Mouse (Mus musculus) ES-E14 (cell line): ENCODE data around the gene Itpr1. TPM values are rescaled to one million over a fixed set of nuclear protein-coding genes. Genes with fewer than 3 reads are reported as not detected.
A peak's percentile ranks its signal among the peaks of the same experiment; 100 is the strongest.

ENCODE experiments used
- DNase-seq: peaks from one replicate; pipeline ENCODE4 v3.0.0-alpha.2; 2013; ENCODE audit warnings: low read depth, low spot score
- H3K27ac ChIP-seq: 2 replicates; pipeline ENCODE4 v1.5.1; 2012; ENCODE audit warnings: low read depth, mild to moderate bottlenecking, low read length, moderate library complexity, mixed read lengths; ENCODE audit not compliant: poor library complexity, insufficient read depth, severe bottlenecking
- H3K36me3 ChIP-seq: 2 replicates; pipeline ENCODE4 v1.6.1; 2012; ENCODE audit warnings: mild to moderate bottlenecking, low read length, moderate library complexity, mixed read lengths; ENCODE audit not compliant: control insufficient read depth, poor library complexity, insufficient read depth, severe bottlenecking
- H3K4me1 ChIP-seq, 2 experiments: fragments of 150-350 bp in 1 of 2; sonication (generic) in 1 of 2; 2 replicates each; pipeline ENCODE4 v1.6.1; 2012; ENCODE audit warnings: low read length in 2 of 2, mild to moderate bottlenecking in 1 of 2, mixed read lengths in 1 of 2; ENCODE audit not compliant: control insufficient read depth in 2 of 2, insufficient read depth in 2 of 2, poor library complexity in 1 of 2
- H3K4me3 ChIP-seq, 2 experiments: fragments of 150-350 bp in 1 of 2; sonication (generic) in 1 of 2; 2 replicates each; pipeline ENCODE4 v1.5.1; 2012; ENCODE audit warnings: low read length in 2 of 2, low read depth in 1 of 2, mild to moderate bottlenecking in 1 of 2, mixed read lengths in 1 of 2; ENCODE audit not compliant: insufficient read depth in 1 of 2, poor library complexity in 1 of 2, severe bottlenecking in 1 of 2
- H3K9ac ChIP-seq: 2 replicates; pipeline ENCODE4 v1.6.1; 2012; ENCODE audit warnings: low read depth, mild to moderate bottlenecking, low read length, mixed read lengths; ENCODE audit not compliant: poor library complexity, insufficient read depth, severe bottlenecking
- H3K9me3 ChIP-seq: fragments of 150-350 bp; sonication (generic); 2 replicates; pipeline ENCODE4 v1.6.1; 2012; ENCODE audit warnings: low read depth, mild to moderate bottlenecking, low read length; ENCODE audit not compliant: control insufficient read depth, insufficient read depth
- CHD2 ChIP-seq: IDR thresholded peaks from 2 replicates; pipeline ENCODE4 v1.6.1; 2014; ENCODE audit warnings: mild to moderate bottlenecking, low read depth, low read length, inconsistent platforms
- HCFC1 ChIP-seq: IDR thresholded peaks from 2 replicates; pipeline ENCODE4 v1.6.1; 2012; ENCODE audit warnings: low read length, inconsistent platforms, borderline replicate concordance; ENCODE audit not compliant: insufficient read depth
- MAFK ChIP-seq: IDR thresholded peaks from 2 replicates; pipeline ENCODE4 v1.6.1; 2014; ENCODE audit warnings: mild to moderate bottlenecking, low read depth, low read length, inconsistent platforms; ENCODE audit not compliant: insufficient read depth
- ZC3H11A ChIP-seq: IDR thresholded peaks from 2 replicates; pipeline ENCODE4 v1.6.1; 2012; ENCODE audit warnings: low read depth, mild to moderate bottlenecking, inconsistent platforms, low read length, borderline replicate concordance
- ZNF384 ChIP-seq: IDR thresholded peaks from 2 replicates; pipeline ENCODE4 v1.6.1; 2012; ENCODE audit warnings: low read depth, low read length, inconsistent platforms
- in situ Hi-C, 2 experiments: fragments of 600-800 bp; cut with MboI; formaldehyde crosslinking; loops; one replicate each; pipeline ENCODE4 v1.15.1; 2025; ENCODE audit warnings: low sequenced_read_pairs in 2 of 2, inconsistent platforms in 1 of 2; ENCODE audit not compliant: unreplicated experiment in 2 of 2
- total RNA-seq: library from RNA; depleted of rRNA; stranded (reverse); fragments of 300-350 nt; gene quantifications from 2 replicates; pipeline ENCODE4 v1.2.3, GENCODE M21; 2012

Gene Itpr1
- total RNA-seq, 1 experiment: 52.8 TPM

GRCm38 (mm10) chr6:108457516-108458181, 244.8 kb downstream of the Itpr1 start:
- DNase-seq: no peak
- Histone ChIP-seq H3K4me3 (no peak overlapping the region), H3K9ac (peak overlapping the region; percentile 21; the same call in 1 of the 2 replicates), H3K4me1 (peaks cover 6 to 27% of the 10 kb centered on the region in 2 experiments), H3K9me3 (no peaks in the 10 kb centered on the region), H3K36me3 (no peaks in the 10 kb centered on the region), H3K27ac (peak overlapping the region; percentile 27; the same call in 1 of the 2 replicates)
- in situ Hi-C loops: no loop called here
- TF ChIP-seq CHD2 (no peak), MAFK (no peak), ZNF384 (no peak), ZC3H11A (no peak), HCFC1 (no peak)

DNA sequence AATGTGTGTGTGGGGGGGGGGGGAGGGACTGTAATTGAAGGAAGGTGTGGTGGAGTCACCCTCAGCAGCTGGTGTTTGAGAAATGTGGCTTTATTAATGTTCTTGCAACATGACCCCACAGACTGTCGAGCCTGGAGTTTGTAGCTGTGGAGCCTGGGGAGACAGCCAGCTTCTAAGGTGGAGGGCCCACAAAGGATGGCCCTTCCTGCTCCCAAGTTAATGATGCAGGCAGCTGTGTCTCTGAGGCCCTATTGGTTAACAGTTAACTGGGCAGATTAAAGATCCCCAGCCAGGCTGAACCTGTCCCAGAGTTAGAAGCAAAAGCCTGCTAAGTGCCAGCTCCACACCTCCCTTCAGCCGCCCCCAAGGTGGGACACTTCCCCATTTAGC, 245.3 kb downstream of the Itpr1 start:
- no peak overlapping the region for H3K27ac ChIP-seq
- no peak for DNase-seq

GRCm38 (mm10) chr6:108458826-108459225, 245.9 kb downstream of the Itpr1 start:
- in situ Hi-C loops: no loop called here
- Histone ChIP-seq H3K27ac (no peak overlapping the region), H3K9ac (no peak overlapping the region), H3K4me1 (peaks cover 6 to 27% of the 10 kb centered on the region in 2 experiments), H3K36me3 (no peaks in the 10 kb centered on the region), H3K4me3 (no peak overlapping the region), H3K9me3 (no peaks in the 10 kb centered on the region)
- no peak for DNase-seq
- TF ChIP-seq ZNF384: no peak
- no peak for TF ChIP-seq CHD2
- TF ChIP-seq ZC3H11A: no peak
- no peak for TF ChIP-seq MAFK
- no peak for TF ChIP-seq HCFC1

More for the DNA sequence above, 245.3 kb downstream of the Itpr1 start:
- TF ChIP-seq ZNF384: no peak
- no peak for TF ChIP-seq ZC3H11A
- no peak for TF ChIP-seq HCFC1
- no peak for TF ChIP-seq MAFK
- TF ChIP-seq CHD2: no peak
- no peaks in the 10 kb centered on the region for H3K9me3 ChIP-seq
- H3K9ac ChIP-seq: no peak overlapping the region
- H3K4me3 ChIP-seq: no peak overlapping the region
- in situ Hi-C loops: no loop called here
- no peaks in the 10 kb centered on the region for H3K36me3 ChIP-seq
- peaks cover 6 to 27% of the 10 kb centered on the region in 2 experiments for H3K4me1 ChIP-seq

GRCm38 (mm10) chr6:108464308-108464979, 251.5 kb downstream of the Itpr1 start:
- Histone ChIP-seq H3K27ac (no peak overlapping the region), H3K9me3 (no peaks in the 10 kb centered on the region), H3K4me3 (no peak overlapping the region), H3K36me3 (no peaks in the 10 kb centered on the region), H3K4me1 (no peaks in the 10 kb centered on the region), H3K9ac (no peak overlapping the region)
- no peak for DNase-seq
- in situ Hi-C loops: no loop called here
- TF ChIP-seq ZNF384 (no peak), ZC3H11A (no peak), MAFK (no peak), HCFC1 (no peak), CHD2 (no peak)
